Mouse (Mus musculus) forebrain, embryonic 15.5 days (tissue): ENCODE measurements at regions not wholly inside any gene's neighbourhood (a gene's known extent, or its start where the extent isn't known, plus 50 kb on each side); places are given as distances from the start of the nearest gene placed in this dataset.
A peak's percentile ranks its signal among the peaks of the same experiment; 100 is the strongest.

Source experiments
- ATAC-seq: fragments of 200-750 bp; cut with Nextera tagmentation; replicated peaks from 2 replicates; pipeline ENCODE4 v1.8.0; 2017; ENCODE audit warnings: mild to moderate bottlenecking, moderate TSS enrichment, moderate library complexity
- H3K27ac ChIP-seq: fragments of 300-500 bp; sonication (generic); replicated peaks from 2 replicates; pipeline ENCODE4 v1.5.1; 2015; ENCODE audit warnings: mild to moderate bottlenecking, inconsistent platforms
- H3K27me3 ChIP-seq: fragments of 300-500 bp; sonication (generic); 2 replicates; pipeline ENCODE4 v1.6.1; 2015; ENCODE audit warnings: inconsistent platforms
- H3K36me3 ChIP-seq: fragments of 300-500 bp; sonication (generic); 2 replicates; pipeline ENCODE4 v1.6.1; 2015; ENCODE audit warnings: mild to moderate bottlenecking, inconsistent platforms
- H3K4me1 ChIP-seq: fragments of 300-500 bp; sonication (generic); 2 replicates; pipeline ENCODE4 v1.6.1; 2015; ENCODE audit warnings: inconsistent platforms
- H3K4me2 ChIP-seq: fragments of 300-500 bp; sonication (generic); replicated peaks from 2 replicates; pipeline ENCODE4 v1.6.1; 2015; ENCODE audit warnings: mild to moderate bottlenecking, inconsistent platforms
- H3K4me3 ChIP-seq: fragments of 300-500 bp; sonication (generic); 2 replicates; pipeline ENCODE4 v1.5.1; 2015; ENCODE audit warnings: mild to moderate bottlenecking, inconsistent platforms
- H3K9ac ChIP-seq: fragments of 300-500 bp; sonication (generic); replicated peaks from 2 replicates; pipeline ENCODE4 v1.6.1; 2015; ENCODE audit warnings: mild to moderate bottlenecking, inconsistent platforms
- H3K9me3 ChIP-seq: fragments of 300-500 bp; sonication (generic); 2 replicates; pipeline ENCODE4 v1.6.1; 2016; ENCODE audit warnings: inconsistent platforms
- WGBS: fragments of 180-500 bp; shearing (Covaris S2); methylation state at CpG from one replicate; pipeline ENCODE4 v1.1.7; 2015; ENCODE audit warnings: mixed read lengths; 5-methylcytosine and 5-hydroxymethylcytosine counted together

DNA sequence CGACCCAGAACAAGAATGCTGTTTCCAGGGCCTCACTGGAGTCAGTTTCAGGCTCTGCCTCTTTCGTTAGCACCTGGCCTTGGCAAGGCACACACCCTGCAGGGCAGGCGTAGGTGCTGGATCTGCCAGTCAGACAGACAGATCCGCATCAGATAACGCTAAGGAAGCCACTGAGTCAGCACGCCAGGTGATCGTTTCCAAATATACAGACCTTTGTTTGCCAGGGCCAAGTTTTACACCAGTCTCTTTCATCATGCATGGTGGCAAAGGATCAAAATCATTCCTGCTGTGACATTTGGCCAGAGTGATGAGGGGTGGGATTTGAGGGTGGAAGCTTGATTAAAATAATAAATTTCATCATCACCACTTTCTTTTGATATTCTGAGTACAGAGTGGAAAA is 411.0 kb downstream of the Ofcc1 start:
- Histone ChIP-seq H3K9ac (no peak overlapping the region), H3K27ac (no peak overlapping the region), H3K4me3 (no peak overlapping the region), H3K36me3 (no peaks in the 10 kb centered on the region), H3K4me2 (no peak overlapping the region), H3K9me3 (no peaks in the 10 kb centered on the region), H3K4me1 (no peaks in the 10 kb centered on the region), H3K27me3 (no peaks in the 10 kb centered on the region)
- ATAC-seq = no peak
- WGBS = 61% methylated on average over 7 of the region's 7 CpGs

DNA sequence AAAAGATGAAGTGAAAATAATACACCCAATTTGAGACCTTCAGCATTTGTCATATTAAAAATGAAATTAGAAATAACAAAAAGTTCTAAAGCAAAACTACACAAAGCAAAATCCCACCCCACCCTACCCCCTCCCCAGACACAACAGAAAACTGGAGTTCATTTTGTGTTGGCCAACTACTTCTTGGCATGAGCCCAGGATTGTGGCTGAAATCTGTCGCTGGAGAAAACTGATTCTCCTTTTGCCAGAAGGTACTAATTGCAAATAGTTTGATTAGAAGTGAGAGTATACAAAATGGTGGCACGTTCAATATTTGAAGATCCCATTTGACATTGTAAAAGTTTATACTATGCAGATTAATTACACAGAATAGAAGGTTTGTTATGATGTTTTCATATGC is 426.0 kb downstream of the Ofcc1 start:
- H3K4me1 ChIP-seq = no peaks in the 10 kb centered on the region
- H3K9me3 ChIP-seq = no peaks in the 10 kb centered on the region
- no peaks in the 10 kb centered on the region for H3K36me3 ChIP-seq
- H3K4me2 ChIP-seq = no peak overlapping the region
- no peak overlapping the region for H3K9ac ChIP-seq
- ATAC-seq = no peak
- H3K27me3 ChIP-seq = no peaks in the 10 kb centered on the region
- 37% methylated on average over 2 of the region's 2 CpGs for WGBS
- no peak overlapping the region for H3K4me3 ChIP-seq
- H3K27ac ChIP-seq = no peak overlapping the region

DNA sequence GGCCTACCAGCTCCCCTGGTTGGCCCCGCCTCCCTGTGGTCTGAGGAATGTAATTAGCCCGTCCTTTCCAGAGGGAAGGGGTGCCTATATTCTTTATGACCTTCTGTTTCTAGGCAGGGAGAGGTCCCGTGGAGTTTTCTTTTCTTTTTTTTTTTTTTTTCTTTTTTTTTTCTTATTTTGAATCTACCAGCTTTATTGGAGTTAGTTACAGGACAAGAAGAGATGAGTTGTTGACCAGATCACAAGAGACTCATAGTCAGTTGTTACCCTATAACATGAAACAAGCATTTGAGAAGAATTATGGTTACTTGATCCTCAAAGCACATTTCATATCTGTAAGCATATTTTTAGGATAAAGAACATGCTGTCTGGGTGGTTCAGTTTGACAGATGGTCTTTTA is 429.8 kb downstream of the Ofcc1 start:
- Histone ChIP-seq H3K27ac (no peak overlapping the region), H3K27me3 (no peaks in the 10 kb centered on the region), H3K4me1 (no peaks in the 10 kb centered on the region), H3K9me3 (no peaks in the 10 kb centered on the region), H3K4me2 (no peak overlapping the region), H3K36me3 (no peaks in the 10 kb centered on the region), H3K4me3 (no peak overlapping the region), H3K9ac (no peak overlapping the region)
- WGBS = 70% methylated on average over 3 of the region's 3 CpGs
- no peak for ATAC-seq

DNA sequence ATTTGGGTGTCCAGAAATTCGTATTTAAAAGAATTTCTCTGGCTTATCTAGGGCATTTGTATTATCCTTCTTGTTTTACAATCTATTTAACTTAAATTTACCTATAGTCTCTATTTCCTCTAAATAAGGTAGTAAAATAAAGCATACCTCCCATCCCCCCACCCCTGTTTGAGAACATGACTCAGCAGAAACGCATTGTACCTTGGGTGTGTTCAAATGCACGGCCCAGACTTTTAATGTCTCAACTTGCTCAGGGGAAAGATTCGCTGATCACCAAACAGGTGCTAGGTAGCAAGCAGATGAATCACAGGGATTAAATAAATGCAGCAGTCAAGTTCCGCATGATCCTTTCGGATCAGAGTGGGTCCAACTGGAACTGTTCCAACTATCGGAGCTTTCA is 432.7 kb downstream of the Ofcc1 start:
- H3K4me2 ChIP-seq = no peak overlapping the region
- no peaks in the 10 kb centered on the region for H3K9me3 ChIP-seq
- no peaks in the 10 kb centered on the region for H3K27me3 ChIP-seq
- no peak overlapping the region for H3K27ac ChIP-seq
- ATAC-seq = no peak
- 88% methylated on average over 7 of the region's 7 CpGs for WGBS
- H3K9ac ChIP-seq = no peak overlapping the region
- no peak overlapping the region for H3K4me3 ChIP-seq
- no peaks in the 10 kb centered on the region for H3K4me1 ChIP-seq
- H3K36me3 ChIP-seq = no peaks in the 10 kb centered on the region

DNA sequence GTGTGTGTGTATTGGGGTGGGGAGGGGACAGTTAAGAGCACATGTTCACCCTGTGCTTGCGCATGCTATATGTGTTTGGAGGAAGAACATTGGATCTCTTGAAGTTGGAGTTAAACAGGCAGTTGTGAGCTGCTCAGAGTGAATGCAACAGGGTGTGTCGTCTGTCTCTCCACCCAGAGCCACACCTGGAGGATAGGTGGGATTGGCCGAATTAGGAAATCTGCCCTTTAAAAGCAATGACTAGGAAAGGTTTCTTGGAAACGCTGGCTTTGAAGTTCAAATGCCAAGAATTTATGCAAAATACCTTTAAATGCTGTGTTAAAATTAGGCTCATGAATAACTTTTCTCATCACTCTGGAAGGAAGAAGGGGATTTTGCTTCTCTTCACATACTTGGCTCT is 436.9 kb downstream of the Ofcc1 start:
- Histone ChIP-seq H3K9ac (no peak overlapping the region), H3K36me3 (no peaks in the 10 kb centered on the region), H3K4me1 (peaks cover 6% of the 10 kb centered on the region; the same call in 1 of the 2 replicates), H3K9me3 (no peaks in the 10 kb centered on the region), H3K27ac (no peak overlapping the region), H3K27me3 (no peaks in the 10 kb centered on the region), H3K4me3 (no peak overlapping the region), H3K4me2 (no peak overlapping the region)
- ATAC-seq = no peak
- WGBS = 90% methylated on average over 4 of the region's 4 CpGs

DNA sequence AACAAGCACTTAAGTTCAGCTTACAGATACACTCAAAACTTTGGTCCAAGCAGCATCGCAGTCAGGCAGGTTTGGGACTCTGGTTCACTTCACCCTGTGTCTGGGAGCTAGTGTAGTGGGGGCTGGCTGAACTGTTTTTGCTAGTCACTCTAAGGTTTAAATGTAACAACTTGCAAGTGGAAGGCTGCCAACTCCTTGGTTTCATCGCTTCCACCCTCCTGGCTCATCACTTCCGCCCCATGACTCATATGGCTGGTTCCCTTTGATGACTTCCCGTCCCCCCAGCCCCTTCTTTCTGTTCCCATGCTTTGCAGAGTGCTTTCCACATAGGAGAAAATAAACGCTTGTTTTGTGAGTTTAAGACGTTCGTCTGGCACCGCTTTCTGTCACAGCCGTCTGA is 438.1 kb downstream of the Ofcc1 start:
- WGBS = 54% methylated on average over 9 of the region's 9 CpGs
- no peaks in the 10 kb centered on the region for H3K9me3 ChIP-seq
- H3K4me1 ChIP-seq = peaks cover 6% of the 10 kb centered on the region; the same call in 1 of the 2 replicates
- 0 out of 2 replicates have a peak overlapping the region, but pooled peaks have one; percentile 10 for H3K4me2 ChIP-seq
- H3K9ac ChIP-seq = no peak overlapping the region
- H3K4me3 ChIP-seq = no peak overlapping the region
- ATAC-seq = peak; percentile 57; the same call in 1 of the 2 replicates
- no peaks in the 10 kb centered on the region for H3K27me3 ChIP-seq
- H3K27ac ChIP-seq = no peak overlapping the region
- no peaks in the 10 kb centered on the region for H3K36me3 ChIP-seq

DNA sequence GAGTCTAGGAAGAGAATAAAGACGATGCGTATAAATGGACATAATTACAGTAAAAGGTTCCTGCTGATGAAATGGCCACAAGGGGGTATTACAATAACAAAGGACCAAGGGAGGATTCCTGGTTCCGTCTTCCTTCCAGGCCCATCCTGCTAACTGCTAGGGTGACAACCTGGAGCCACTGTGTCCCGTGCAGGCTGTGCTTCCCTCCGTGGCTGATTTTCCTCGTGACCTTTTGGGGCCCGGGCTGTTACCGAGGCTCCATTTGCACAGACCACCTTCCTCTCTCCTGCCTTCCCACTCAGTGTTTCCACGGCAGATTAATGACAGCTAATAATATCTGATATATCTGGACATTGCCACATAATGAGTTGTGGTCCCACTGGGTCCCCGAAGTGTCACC is 453.5 kb downstream of the Ofcc1 start:
- ATAC-seq = no peak
- no peak overlapping the region for H3K27ac ChIP-seq
- whole genome bisulfite sequencing = 80% methylated on average over 10 of the region's 10 CpGs
- no peaks in the 10 kb centered on the region for H3K27me3 ChIP-seq
- H3K36me3 ChIP-seq = no peaks in the 10 kb centered on the region
- H3K4me2 ChIP-seq = no peak overlapping the region
- no peak overlapping the region for H3K4me3 ChIP-seq
- peaks cover 5% of the 10 kb centered on the region; the same call in 1 of the 2 replicates for H3K4me1 ChIP-seq
- H3K9ac ChIP-seq = no peak overlapping the region
- H3K9me3 ChIP-seq = no peaks in the 10 kb centered on the region

DNA sequence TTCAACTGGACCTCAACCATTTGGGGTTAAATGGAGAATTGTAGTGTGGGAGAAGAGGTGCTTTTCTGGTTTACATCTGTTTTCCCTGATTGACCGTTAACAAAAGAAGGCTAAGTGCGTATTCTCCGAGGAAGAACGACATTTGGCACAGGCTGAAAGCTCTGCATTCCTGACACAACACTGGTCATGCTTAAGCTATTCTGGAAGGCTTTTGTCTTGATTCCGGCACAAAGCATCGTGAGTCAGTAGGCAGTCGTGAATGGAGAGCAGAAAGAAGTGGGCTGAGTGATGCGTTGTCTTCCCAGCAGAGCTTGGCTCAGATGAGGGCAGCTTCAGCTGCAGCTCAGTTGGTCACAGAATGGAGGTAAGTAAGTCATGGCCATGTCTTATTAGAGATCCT is 457.0 kb downstream of the Ofcc1 start:
- Histone ChIP-seq H3K4me1 (peaks cover 5% of the 10 kb centered on the region; the same call in 1 of the 2 replicates), H3K9ac (no peak overlapping the region), H3K9me3 (no peaks in the 10 kb centered on the region), H3K36me3 (no peaks in the 10 kb centered on the region), H3K4me3 (no peak overlapping the region), H3K27me3 (no peaks in the 10 kb centered on the region), H3K4me2 (no peak overlapping the region), H3K27ac (no peak overlapping the region)
- 0 out of 2 replicates have a peak, but pooled peaks have one; percentile 19 for ATAC-seq
- 7% methylated on average over 8 of the region's 8 CpGs for WGBS

DNA sequence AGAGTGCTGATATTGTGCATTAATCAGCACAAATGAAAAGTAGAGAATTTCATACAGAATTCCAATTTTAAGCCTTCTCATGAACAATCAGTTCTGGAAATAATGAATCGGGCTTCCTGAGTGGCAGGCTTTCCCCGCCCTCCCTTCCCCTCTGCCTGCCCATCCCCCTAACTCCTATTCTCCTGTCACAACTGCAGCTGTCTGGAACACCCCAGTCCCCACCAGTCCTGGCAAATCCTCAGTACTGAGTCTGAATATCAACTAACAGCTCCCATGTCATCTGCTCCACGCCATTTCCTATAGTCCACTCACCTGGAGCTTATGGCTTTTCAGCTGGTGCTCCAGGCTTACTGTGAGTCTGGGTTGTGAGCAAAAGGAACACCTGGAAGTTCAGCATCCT is 457.9 kb downstream of the Ofcc1 start:
- no peaks in the 10 kb centered on the region for H3K27me3 ChIP-seq
- H3K27ac ChIP-seq = no peak overlapping the region
- H3K4me3 ChIP-seq = no peak overlapping the region
- 42% methylated on average over 3 of the region's 3 CpGs for WGBS
- no peak overlapping the region for H3K4me2 ChIP-seq
- peaks cover 5% of the 10 kb centered on the region; the same call in 1 of the 2 replicates for H3K4me1 ChIP-seq
- H3K9ac ChIP-seq = no peak overlapping the region
- H3K36me3 ChIP-seq = no peaks in the 10 kb centered on the region
- peak; percentile 66; the same call in 1 of the 2 replicates for ATAC-seq
- no peaks in the 10 kb centered on the region for H3K9me3 ChIP-seq

DNA sequence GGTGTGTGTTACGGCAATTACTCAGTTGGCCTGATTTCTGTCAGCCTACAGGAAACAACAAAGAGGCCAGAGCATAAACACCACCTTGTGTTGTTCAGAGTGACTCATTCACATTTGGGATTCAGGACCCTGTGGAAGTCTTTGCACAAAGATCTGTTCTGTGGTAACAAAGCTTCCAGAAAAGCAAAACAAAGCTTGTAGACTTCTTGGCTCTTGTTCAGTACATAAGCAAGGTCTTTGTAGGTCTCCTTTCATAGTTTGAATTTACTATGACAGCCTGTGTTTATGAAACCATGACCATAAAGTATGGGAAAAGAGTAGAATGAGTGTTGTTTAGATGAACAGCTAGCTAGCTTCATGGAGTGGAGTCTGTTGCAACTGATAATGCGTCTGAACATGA is 461.9 kb downstream of the Ofcc1 start:
- Histone ChIP-seq H3K9me3 (no peaks in the 10 kb centered on the region), H3K9ac (no peak overlapping the region), H3K4me3 (no peak overlapping the region), H3K27ac (no peak overlapping the region), H3K27me3 (no peaks in the 10 kb centered on the region), H3K4me1 (peaks cover 4% of the 10 kb centered on the region; the same call in 1 of the 2 replicates), H3K4me2 (no peak overlapping the region), H3K36me3 (no peaks in the 10 kb centered on the region)
- no peak for ATAC-seq
- 85% methylated on average over 2 of the region's 2 CpGs for WGBS

DNA sequence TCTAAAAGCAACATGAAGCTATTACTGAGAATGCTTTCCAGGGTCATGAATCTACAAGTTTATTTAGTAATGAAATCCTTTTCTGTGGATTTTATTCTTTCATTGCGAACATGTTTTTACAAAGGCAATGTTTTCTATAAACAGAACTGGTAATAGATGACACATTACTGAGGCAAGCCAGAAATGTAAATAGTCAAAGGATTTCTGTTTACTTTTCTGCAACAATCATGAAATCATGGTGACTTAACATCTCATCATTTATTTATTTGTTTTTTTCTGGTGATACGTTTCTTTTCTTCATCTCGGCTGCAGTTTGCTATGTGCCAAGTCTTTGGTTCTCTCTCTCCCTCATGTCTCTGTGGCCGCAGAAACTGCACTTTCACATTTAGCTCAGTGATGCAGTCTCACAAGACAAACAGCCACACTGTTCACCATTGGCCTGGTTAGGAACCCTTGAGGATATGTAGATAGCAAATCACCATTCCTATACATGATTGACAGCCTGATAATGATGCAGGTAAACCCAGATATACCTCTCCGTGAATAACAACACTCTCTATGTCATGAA is 462.8 kb downstream of the Ofcc1 start:
- no peak overlapping the region for H3K27ac ChIP-seq
- ATAC-seq = no peak
- H3K27me3 ChIP-seq = no peaks in the 10 kb centered on the region
- 88% methylated on average over 5 of the region's 5 CpGs for WGBS
- H3K4me3 ChIP-seq = no peak overlapping the region
- H3K9ac ChIP-seq = no peak overlapping the region
- H3K36me3 ChIP-seq = no peaks in the 10 kb centered on the region
- no peaks in the 10 kb centered on the region; the same call in 1 of the 2 replicates for H3K4me1 ChIP-seq
- H3K9me3 ChIP-seq = no peaks in the 10 kb centered on the region
- no peak overlapping the region for H3K4me2 ChIP-seq

DNA sequence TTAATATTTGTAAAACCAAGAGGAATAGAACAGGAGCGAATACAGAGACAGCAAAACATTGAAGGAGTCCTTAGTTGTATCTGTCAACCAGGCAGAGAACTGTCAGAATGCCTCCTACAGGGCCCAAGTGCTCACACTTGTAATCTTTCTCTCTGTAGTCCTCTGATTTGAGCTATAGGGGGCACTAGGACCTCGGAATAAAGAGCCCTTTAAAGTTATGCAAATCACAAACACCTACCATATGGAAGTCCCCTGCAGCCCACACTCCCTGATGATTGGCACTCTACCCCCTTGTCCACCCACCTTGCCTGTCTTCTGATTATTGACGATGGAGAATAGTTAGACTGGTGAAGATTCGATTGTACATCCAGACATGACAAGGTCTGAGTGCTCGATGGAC is 467.1 kb downstream of the Ofcc1 start:
- ATAC-seq = 0 out of 2 replicates have a peak, but pooled peaks have one; percentile 26
- 67% methylated on average over 5 of the region's 5 CpGs for WGBS
- no peaks in the 10 kb centered on the region for H3K27me3 ChIP-seq
- H3K4me3 ChIP-seq = no peak overlapping the region
- H3K4me2 ChIP-seq = no peak overlapping the region
- no peaks in the 10 kb centered on the region for H3K9me3 ChIP-seq
- H3K36me3 ChIP-seq = no peaks in the 10 kb centered on the region
- no peak overlapping the region for H3K9ac ChIP-seq
- H3K4me1 ChIP-seq = no peaks in the 10 kb centered on the region
- H3K27ac ChIP-seq = no peak overlapping the region

DNA sequence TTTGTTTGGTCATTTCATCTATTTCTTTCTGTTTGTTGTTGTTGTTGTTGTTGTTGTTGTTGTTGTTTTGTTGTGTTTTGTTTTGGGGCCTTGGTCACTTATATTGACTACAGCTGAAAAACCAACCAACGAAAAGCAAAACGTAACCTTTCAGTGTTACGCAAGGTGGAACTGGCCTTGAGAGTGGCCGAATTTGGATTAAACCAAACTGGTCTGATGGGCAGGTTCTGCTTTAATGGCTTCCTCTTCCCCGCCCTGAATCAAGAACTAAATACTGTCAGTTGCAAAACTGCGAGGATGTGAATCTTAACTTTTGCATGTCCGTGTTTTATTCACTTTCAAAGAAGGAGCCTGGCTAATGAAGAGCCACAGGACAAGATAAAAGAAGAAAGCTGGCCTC is 480.2 kb downstream of the Ofcc1 start:
- H3K4me1 ChIP-seq = peaks cover 13% of the 10 kb centered on the region
- no peak overlapping the region for H3K9ac ChIP-seq
- no peak overlapping the region for H3K27ac ChIP-seq
- no peak overlapping the region for H3K4me3 ChIP-seq
- ATAC-seq = no peak
- H3K4me2 ChIP-seq = no peak overlapping the region
- H3K36me3 ChIP-seq = no peaks in the 10 kb centered on the region
- H3K9me3 ChIP-seq = no peaks in the 10 kb centered on the region
- no peaks in the 10 kb centered on the region for H3K27me3 ChIP-seq
- WGBS = 68% methylated on average over 7 of the region's 7 CpGs
